Mouse (Mus musculus): ENCODE data around the gene Ube2m. TPM values are rescaled to one million over a fixed set of nuclear protein-coding genes. Genes with fewer than 3 reads are reported as not detected.

Gene Ube2m
- polyA plus RNA-seq, 2 experiments: 80.7 to 100 TPM

GRCm38 (mm10) chr7:13039181-13039580 is 1.1 kb upstream of the Ube2m start:
- Histone ChIP-seq H3K27ac (peak overlapping the region; percentile 90; the same call in 1 of the 2 replicates), H3K4me2 (ENCODE audit: low read depth) (peak overlapping the region; percentile 90), H3K9ac (replicated peaks) (peak overlapping the region; percentile 97), H3K4me1 (replicated peaks; ENCODE audit: control insufficient read depth in 2 of 2, insufficient read depth in 2 of 2, low read length in 1 of 2) (peaks cover 18 to 24% of the 10 kb centered on the region in 2 experiments), H3K4me3 (ENCODE audit: insufficient read depth in 1 of 2, low read depth in 2 of 2, low read length in 2 of 2) (peak overlapping the region; percentile 74 to 94; a peak in 3 of 4 replicates), H3K9me3 (ENCODE audit: control insufficient read depth, low read length) (no peaks in the 10 kb centered on the region), H3K36me3 (replicated peaks; ENCODE audit: control insufficient read depth, insufficient read depth, low read depth) (peaks cover 12% of the 10 kb centered on the region), H3K27me3 (ENCODE audit: control insufficient read depth, insufficient read depth, low read length) (peaks cover 20% of the 10 kb centered on the region)
- DNase-seq (ENCODE audit: low read depth in 3 of 3, low spot score in 3 of 3) (no peak), ATAC-seq (ENCODE audit: insufficient read depth) (no peak)
- no peak for TF ChIP-seq CTCF (IDR thresholded peaks at IDR 0.05; ENCODE audit: low read depth)
- TF ChIP-seq EP300 (IDR thresholded peaks at IDR 0.05; ENCODE audit: low read depth): no peak
- WGBS (ENCODE audit: insufficient replicate concordance): 18% methylated on average over 1 of the region's 1 CpGs

DNA sequence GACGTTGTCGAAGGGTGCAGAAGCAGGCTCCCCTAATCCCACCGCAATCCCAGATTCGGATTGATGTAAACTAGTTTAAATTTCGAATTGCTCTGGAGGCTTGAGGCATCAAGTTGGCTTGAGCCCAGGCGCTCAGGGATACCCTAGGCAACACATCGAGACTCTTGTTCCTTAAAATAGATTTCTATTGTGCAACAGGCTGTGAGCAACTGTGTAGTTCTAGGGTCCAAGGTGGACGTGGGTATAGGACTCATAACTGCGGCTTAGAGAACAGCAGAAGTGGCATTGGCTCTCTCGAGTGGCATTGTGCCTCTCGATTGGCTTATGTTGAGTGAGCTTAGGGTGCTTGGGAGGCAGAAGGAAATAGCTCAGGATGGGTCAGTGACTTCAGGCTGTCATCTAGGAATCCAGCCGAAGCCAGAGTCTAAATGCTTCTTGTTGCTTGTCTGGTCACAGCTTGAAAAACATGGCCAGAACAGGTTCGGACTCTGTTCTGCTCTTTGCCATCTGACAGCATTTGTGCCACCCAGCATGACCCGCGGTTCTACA is 620 bp upstream of the Ube2m start:
- Histone ChIP-seq H3K9ac (replicated peaks) (peak overlapping the region; percentile 97), H3K4me3 (ENCODE audit: insufficient read depth in 1 of 2, low read depth in 2 of 2, low read length in 2 of 2) (peak overlapping the region; percentile 74 to 94), H3K4me2 (ENCODE audit: low read depth) (peak overlapping the region; percentile 90), H3K27me3 (ENCODE audit: control insufficient read depth, insufficient read depth, low read length) (peaks cover 15% of the 10 kb centered on the region), H3K4me1 (replicated peaks; ENCODE audit: control insufficient read depth in 2 of 2, insufficient read depth in 2 of 2, low read length in 1 of 2) (peaks cover 18 to 27% of the 10 kb centered on the region in 2 experiments), H3K36me3 (replicated peaks; ENCODE audit: control insufficient read depth, insufficient read depth, low read depth) (peaks cover 12% of the 10 kb centered on the region), H3K9me3 (ENCODE audit: control insufficient read depth, low read length) (no peaks in the 10 kb centered on the region), H3K27ac (peak overlapping the region; percentile 90)
- ATAC-seq (ENCODE audit: insufficient read depth): no peak
- no peak for DNase-seq (ENCODE audit: low read depth in 3 of 3, low spot score in 3 of 3)
- TF ChIP-seq EP300 (IDR thresholded peaks at IDR 0.05; ENCODE audit: low read depth) (no peak), CTCF (IDR thresholded peaks at IDR 0.05; ENCODE audit: low read depth) (no peak)
- WGBS (ENCODE audit: insufficient replicate concordance): 10% methylated on average over 15 of the region's 15 CpGs

- peaks cover 21% of the 10 kb centered on the region for H3K36me3 ChIP-seq (replicated peaks; ENCODE audit: control insufficient read depth, insufficient read depth, low read depth)
- H3K4me1 ChIP-seq (replicated peaks; ENCODE audit: control insufficient read depth in 2 of 2, insufficient read depth in 2 of 2, low read length in 1 of 2): peaks cover 18 to 30% of the 10 kb centered on the region in 2 experiments
- H3K9me3 ChIP-seq (ENCODE audit: control insufficient read depth, low read length): no peaks in the 10 kb centered on the region
- peaks cover 2% of the 10 kb centered on the region for H3K27me3 ChIP-seq (ENCODE audit: control insufficient read depth, insufficient read depth, low read length)
- under 1% methylated on average over 32 of the region's 33 CpGs for WGBS (ENCODE audit: insufficient replicate concordance)
- TF ChIP-seq CTCF (IDR thresholded peaks at IDR 0.05; ENCODE audit: low read depth) (no peak), EP300 (IDR thresholded peaks at IDR 0.05; ENCODE audit: low read depth) (no peak)
- H3K4me2 ChIP-seq (ENCODE audit: low read depth): peak overlapping the region; percentile 90
- ATAC-seq (ENCODE audit: insufficient read depth): peak; percentile 18; the same call in 1 of the 2 replicates
- H3K9ac ChIP-seq (replicated peaks): peak overlapping the region; percentile 97
- DNase-seq (ENCODE audit: low read depth in 3 of 3, low spot score in 3 of 3): no peak
- H3K4me3 ChIP-seq (ENCODE audit: insufficient read depth in 1 of 2, low read depth in 2 of 2, low read length in 2 of 2): peak overlapping the region; percentile 74 to 94
- H3K27ac ChIP-seq: peak overlapping the region; percentile 90
These were observed 709 bp downstream of the Ube2m start for GRCm38 (mm10) chr7:13037366-13037765.

DNA sequence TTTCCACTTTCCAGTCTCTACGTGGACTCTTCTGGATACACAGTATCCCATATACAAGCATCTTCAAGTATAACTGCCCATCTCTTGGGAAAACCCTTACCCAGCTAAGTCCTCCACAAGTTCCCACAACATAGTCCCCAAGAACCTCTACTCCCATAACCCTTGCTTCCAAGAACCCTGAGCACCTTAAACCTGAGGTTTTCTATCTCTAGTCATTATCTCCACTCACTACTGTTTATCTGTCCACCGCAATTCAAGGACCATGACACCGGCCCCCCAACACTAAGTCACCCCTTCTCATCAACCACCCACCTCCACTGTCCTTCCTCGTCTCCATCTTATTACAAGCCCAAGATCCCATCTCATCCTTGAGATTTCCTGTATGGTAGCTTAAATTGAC is 1.3 kb downstream of the Ube2m start:
- H3K27me3 ChIP-seq (ENCODE audit: control insufficient read depth, insufficient read depth, low read length): no peaks in the 10 kb centered on the region; the same call in 1 of the 2 replicates
- WGBS (ENCODE audit: insufficient replicate concordance): 20% methylated on average over 4 of the region's 4 CpGs
- H3K36me3 ChIP-seq (replicated peaks; ENCODE audit: control insufficient read depth, insufficient read depth, low read depth): peaks cover 26% of the 10 kb centered on the region
- ATAC-seq (ENCODE audit: insufficient read depth): no peak
- peaks cover 18 to 30% of the 10 kb centered on the region in 2 experiments for H3K4me1 ChIP-seq (replicated peaks; ENCODE audit: control insufficient read depth in 2 of 2, insufficient read depth in 2 of 2, low read length in 1 of 2)
- H3K9ac ChIP-seq (replicated peaks): peak overlapping the region; percentile 97
- peak overlapping the region; percentile 74 to 94 for H3K4me3 ChIP-seq (ENCODE audit: insufficient read depth in 1 of 2, low read depth in 2 of 2, low read length in 2 of 2)
- H3K27ac ChIP-seq: peak overlapping the region; percentile 90
- H3K9me3 ChIP-seq (ENCODE audit: control insufficient read depth, low read length): no peaks in the 10 kb centered on the region
- no peak for TF ChIP-seq CTCF (IDR thresholded peaks at IDR 0.05; ENCODE audit: low read depth)
- TF ChIP-seq EP300 (IDR thresholded peaks at IDR 0.05; ENCODE audit: low read depth): no peak
- H3K4me2 ChIP-seq (ENCODE audit: low read depth): peak overlapping the region; percentile 90
- no peak for DNase-seq (ENCODE audit: low read depth in 3 of 3, low spot score in 3 of 3)

DNA sequence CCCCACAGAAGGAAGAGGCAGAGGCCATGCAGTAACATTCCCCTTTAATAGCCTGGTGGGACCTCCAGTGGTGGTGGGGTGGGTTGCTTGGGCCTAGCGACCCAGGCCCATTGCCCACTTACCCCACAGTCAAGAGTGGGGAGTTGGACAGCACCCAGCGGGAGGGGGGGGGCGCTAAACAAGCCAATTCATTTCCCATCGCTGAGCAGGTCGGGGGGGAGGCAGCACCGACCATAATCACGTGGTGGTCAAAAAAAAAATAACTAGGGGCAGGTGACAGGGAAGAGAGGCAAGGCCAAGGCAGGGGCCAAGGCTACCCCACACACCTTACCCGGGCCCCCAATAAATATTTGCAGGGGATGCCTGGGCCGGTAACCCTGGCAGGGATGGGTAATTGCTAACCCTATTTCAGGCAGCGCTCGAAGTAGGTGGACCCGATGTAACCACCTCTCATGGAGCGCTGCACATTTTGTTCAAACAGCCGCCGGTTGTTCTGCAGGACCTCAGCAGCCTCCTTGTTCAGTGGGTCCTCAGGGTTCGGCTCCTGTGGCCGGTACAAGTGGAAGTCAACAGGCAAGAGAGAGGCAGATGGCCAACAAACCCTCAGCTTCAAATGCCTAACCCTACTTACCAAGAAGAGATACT is 2.7 kb downstream of the Ube2m start:
- peak overlapping the region; percentile 6 to 89 for H3K4me3 ChIP-seq (ENCODE audit: insufficient read depth in 1 of 2, low read depth in 2 of 2, low read length in 2 of 2)
- TF ChIP-seq EP300 (IDR thresholded peaks at IDR 0.05; ENCODE audit: low read depth) (no peak), CTCF (IDR thresholded peaks at IDR 0.05; ENCODE audit: low read depth) (no peak)
- H3K4me2 ChIP-seq (ENCODE audit: low read depth): peak overlapping the region; percentile 85
- peak overlapping the region; percentile 43 for H3K9ac ChIP-seq (replicated peaks)
- H3K4me1 ChIP-seq (replicated peaks; ENCODE audit: control insufficient read depth in 2 of 2, insufficient read depth in 2 of 2, low read length in 1 of 2): peaks cover 18 to 30% of the 10 kb centered on the region in 2 experiments
- peaks cover 41% of the 10 kb centered on the region for H3K36me3 ChIP-seq (replicated peaks; ENCODE audit: control insufficient read depth, insufficient read depth, low read depth)
- ATAC-seq (ENCODE audit: insufficient read depth): no peak
- no peaks in the 10 kb centered on the region for H3K9me3 ChIP-seq (ENCODE audit: control insufficient read depth, low read length)
- WGBS (ENCODE audit: insufficient replicate concordance): 82% methylated on average over 17 of the region's 17 CpGs
- H3K27ac ChIP-seq: peak overlapping the region; percentile 87
- H3K27me3 ChIP-seq (ENCODE audit: control insufficient read depth, insufficient read depth, low read length): no peaks in the 10 kb centered on the region
- DNase-seq (ENCODE audit: low read depth in 3 of 3, low spot score in 3 of 3): no peak
